Mouse (Mus musculus): Measurements from ENCODE around the gene Krtap27-1.

DNA sequence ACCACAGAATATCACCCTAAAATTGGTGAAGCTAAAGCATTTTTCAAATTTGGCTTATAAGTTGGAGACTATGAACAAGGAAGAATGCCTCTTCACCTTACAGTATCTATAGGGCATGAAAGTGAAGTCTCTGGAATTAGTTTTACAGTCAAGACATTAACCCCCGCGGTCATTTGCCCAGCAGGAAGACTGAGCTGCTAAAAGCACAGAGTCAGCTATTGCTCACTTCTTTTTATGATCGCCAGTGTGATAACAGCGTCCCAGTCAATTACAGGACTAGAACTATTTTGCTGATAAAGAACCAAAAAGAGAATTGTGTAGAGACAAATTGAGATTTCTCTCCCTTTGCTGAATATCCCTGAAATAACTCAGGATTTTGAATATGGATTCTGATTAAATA, 24.8 kb upstream of the Krtap27-1 start:
- TF ChIP-seq CTCF (IDR thresholded peaks at IDR 0.05; ENCODE audit: low read depth, low read length) = no peak
- no peak for TF ChIP-seq TAL1 (conservative IDR thresholded peaks at IDR 0.05; ENCODE audit: low read depth, low read length)
- no peak for TF ChIP-seq GATA1 (IDR thresholded peaks at IDR 0.05; ENCODE audit: borderline replicate concordance, low read length)
- no peak for TF ChIP-seq POLR2AphosphoS5 (IDR thresholded peaks at IDR 0.05; ENCODE audit: insufficient replicate concordance, low read depth, low read length)
- no peak for TF ChIP-seq GATA2 (IDR thresholded peaks at IDR 0.05; ENCODE audit: borderline replicate concordance, low read depth, low read length)

Data from G1E (cell line).